16 mouse cellular contexts compared by ENCODE assay signal in genomic region chr17:75097367-75097766, GRCm38 (mm10).
"Had no signal": no experiment of that assay in that cellular context is flagged by ENCODE, and none has a peak within 500 bp of the region (broad histone marks: within the 10 kb centered on the region; RNA-seq: fewer than 3 reads in every experiment).

No protein-coding gene starts in this region.

- H3K27ac ChIP-seq: kidney, postnatal 0 days; layer of hippocampus, adult 2 months; limb, embryonic 13.5 days; liver, embryonic 14.5 days; midbrain, embryonic 12.5 days; neural tube, embryonic 13.5 days had no signal

- H3K36me3 ChIP-seq: limb, embryonic 13.5 days; midbrain, embryonic 12.5 days; neural tube, embryonic 13.5 days had no signal

- H3K27me3 ChIP-seq: limb, embryonic 13.5 days; midbrain, embryonic 12.5 days had no signal

- H3K4me3 ChIP-seq: layer of hippocampus, adult 2 months; limb, embryonic 13.5 days; midbrain, embryonic 12.5 days; neural tube, embryonic 13.5 days had no signal

- H3K9ac ChIP-seq: limb, embryonic 13.5 days; liver, embryonic 14.5 days; midbrain, embryonic 12.5 days; neural tube, embryonic 13.5 days had no signal

- H3K4me1 ChIP-seq: midbrain, embryonic 12.5 days; neural tube, embryonic 13.5 days had no signal

- H3K4me2 ChIP-seq: limb, embryonic 13.5 days; midbrain, embryonic 12.5 days; neural tube, embryonic 13.5 days had no signal

- ATAC-seq: lung, postnatal 0 days had no signal

- DNase-seq: kidney, adult 8-10 months; left cerebral cortex, postnatal 4 days; lung, adult 18-20 months; lung, postnatal 36 days; retina, postnatal 1 day; right cerebral cortex, postnatal 4 days; spleen, adult 18-20 months; thymus, adult 18-20 months; thymus, postnatal 14 days had no signal

- H3K9me3 ChIP-seq: limb, embryonic 13.5 days; midbrain, embryonic 12.5 days; neural tube, embryonic 13.5 days had no signal
